Mouse (Mus musculus) heart, postnatal 14 days (tissue): ENCODE results near the gene Dcdc2c. TPM values are rescaled to one million over a fixed set of nuclear protein-coding genes. Genes with fewer than 3 reads are reported as not detected.

ENCODE experiments used
- DNase-seq, 2 experiments: peaks; one replicate each; pipeline ENCODE4 v3.0.0; 2021 to 2022
- intact Hi-C: fragments of 180-260 bp; cut with DNase I; formaldehyde crosslinking; loops from one replicate; pipeline ENCODE4 v1.15.1; 2025
- total RNA-seq, 2 experiments: library from RNA; stranded (reverse); gene quantifications; 2 replicates each; pipeline ENCODE4 v1.2.3; 2021

Gene Dcdc2c
- total RNA-seq, 2 experiments from 2014 or later, result 0.19 to 0.20 TPM

- intact Hi-C loops, result no loop called here
- no peak for DNase-seq
Observed at GRCm38 (mm10) chr12:28460951-28461431, 91.2 kb downstream of the Dcdc2c start.

GRCm38 (mm10) chr12:28460523-28460922 lies 91.7 kb downstream of the Dcdc2c start:
- intact Hi-C loops, result no loop called here
- no peak for DNase-seq

- intact Hi-C loops, result no loop called here
- no peak for DNase-seq
Observed at GRCm38 (mm10) chr12:28458786-28459185, 93.4 kb downstream of the Dcdc2c start.

- DNase-seq, result no peak
- intact Hi-C loops, result loop anchor here (10.0 kb wide), 1 partner anchor 1092 kb away; the partner anchor contains the start of gene Sox11
Observed at GRCm38 (mm10) chr12:28436536-28436935, 115.7 kb downstream of the Dcdc2c start.

- intact Hi-C loops, result loop anchor here (1.0 to 10.0 kb wide), 3 partner anchors 834 to 1899 kb away; partner anchors contain the start of gene Sox11
- no peak for DNase-seq
Observed at GRCm38 (mm10) chr12:28432729-28433067, 119.5 kb downstream of the Dcdc2c start.

- peak; percentile 49 to 72 for DNase-seq
- intact Hi-C loops, result loop anchor here (1.0 to 10.0 kb wide), 3 partner anchors 833 to 1899 kb away; partner anchors contain the start of gene Sox11
Observed at GRCm38 (mm10) chr12:28431832-28432728, 120.1 kb downstream of the Dcdc2c start.

GRCm38 (mm10) chr12:28429856-28430255 lies 122.3 kb downstream of the Dcdc2c start:
- intact Hi-C loops, result loop anchor here (10.0 kb wide), 1 partner anchor 1085 kb away; the partner anchor contains the start of gene Sox11
- no peak for DNase-seq

- intact Hi-C loops, result no loop called here
- DNase-seq, result no peak
Observed at GRCm38 (mm10) chr12:28416957-28417356, 135.2 kb downstream of the Dcdc2c start.

GRCm38 (mm10) chr12:28407656-28408405 lies 144.4 kb downstream of the Dcdc2c start:
- intact Hi-C loops, result no loop called here

GRCm38 (mm10) chr12:28402256-28402655 lies 149.9 kb downstream of the Dcdc2c start:
- intact Hi-C loops, result no loop called here
- DNase-seq, result no peak

More at GRCm38 (mm10) chr12:28407656-28408405, 144.4 kb downstream of the Dcdc2c start:
- DNase-seq, result no peak

GRCm38 (mm10) chr12:28401372-28401771 lies 150.8 kb downstream of the Dcdc2c start:
- no peak for DNase-seq
- intact Hi-C loops, result no loop called here

GRCm38 (mm10) chr12:28392129-28392528 lies 160.1 kb downstream of the Dcdc2c start:
- DNase-seq, result no peak
- intact Hi-C loops, result no loop called here

Other genes with a start within 250 kb of the Dcdc2c start
- gene Allc, start 30.1 kb upstream of the Dcdc2c start, total RNA-seq, result not detected
- 10 to 100 TPM; 27.1 to 30.6 TPM for gene Colec11, start 71.0 kb upstream of the Dcdc2c start, total RNA-seq
- 100 to 1,000 TPM; 298 to 350 TPM for gene Rps7, start 83.6 kb upstream of the Dcdc2c start, total RNA-seq
- gene Rnaseh1, start 97.2 kb upstream of the Dcdc2c start, total RNA-seq, result 1 to 10 TPM; 5.5 to 7.3 TPM
- gene Adi1, start 122.8 kb upstream of the Dcdc2c start, total RNA-seq, result 10 to 100 TPM; 36.3 to 38.9 TPM
- gene Trappc12, start 198.1 kb upstream of the Dcdc2c start, total RNA-seq, result 10 to 100 TPM; 21.6 to 24.9 TPM
- gene Eipr1, start 199.4 kb upstream of the Dcdc2c start, total RNA-seq, result 10 to 100 TPM in 1 of 2 experiments, 1 to 10 TPM in 1; 8.8 to 12.0 TPM